Mouse (Mus musculus) liver, adult 2 months (tissue): ENCODE results near the gene Hectd4.

Experiments
- CTCF ChIP-seq: fragments of 200-500 bp; IDR thresholded peaks from 2 replicates; pipeline ENCODE4 v1.5.1; 2011; ENCODE audit warnings: low read depth, low read length, control low read depth
- POLR2A ChIP-seq: fragments of 200-500 bp; IDR thresholded peaks from 2 replicates; pipeline ENCODE4 v1.6.1; 2011; ENCODE audit warnings: low read length, control low read depth; ENCODE audit not compliant: insufficient read depth; ENCODE audit errors: extremely low read depth

DNA sequence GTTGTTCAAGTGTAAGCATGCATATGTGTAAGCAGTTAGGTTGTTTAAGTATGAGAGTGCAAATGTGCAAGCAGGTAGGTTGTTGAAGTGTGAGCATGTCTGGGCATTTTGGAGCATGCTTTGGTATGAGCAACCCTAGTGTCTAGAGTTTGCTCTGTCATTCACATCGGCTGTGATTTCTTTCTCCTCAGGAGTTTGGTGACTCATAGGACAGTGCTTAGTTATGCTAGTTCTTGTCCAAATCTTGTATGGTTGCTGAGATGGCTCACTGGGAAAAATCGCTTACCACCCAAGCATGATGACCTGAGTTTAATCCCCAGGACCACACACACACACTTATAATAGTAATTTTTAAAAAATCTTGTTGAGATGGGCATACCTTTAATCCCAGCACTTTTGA is 67.2 kb downstream of the Hectd4 start:
- TF ChIP-seq CTCF (no peak), POLR2A (no peak)
